Mouse (Mus musculus) testis, adult 2 months (tissue): Measurements from ENCODE around the gene Rnf214.

Source experiments
- CTCF ChIP-seq: fragments of 200-500 bp; IDR thresholded peaks from 2 replicates; pipeline ENCODE4 v1.5.1; 2012; ENCODE audit warnings: low read depth, mild to moderate bottlenecking, inconsistent platforms, low read length, moderate library complexity; ENCODE audit not compliant: control insufficient read depth, insufficient read depth, insufficient replicate concordance
- POLR2A ChIP-seq: fragments of 200-500 bp; IDR thresholded peaks from 2 replicates; pipeline ENCODE4 v1.6.1; 2012; ENCODE audit warnings: low read depth, mild to moderate bottlenecking, inconsistent platforms, low read length, moderate library complexity; ENCODE audit not compliant: control insufficient read depth

DNA sequence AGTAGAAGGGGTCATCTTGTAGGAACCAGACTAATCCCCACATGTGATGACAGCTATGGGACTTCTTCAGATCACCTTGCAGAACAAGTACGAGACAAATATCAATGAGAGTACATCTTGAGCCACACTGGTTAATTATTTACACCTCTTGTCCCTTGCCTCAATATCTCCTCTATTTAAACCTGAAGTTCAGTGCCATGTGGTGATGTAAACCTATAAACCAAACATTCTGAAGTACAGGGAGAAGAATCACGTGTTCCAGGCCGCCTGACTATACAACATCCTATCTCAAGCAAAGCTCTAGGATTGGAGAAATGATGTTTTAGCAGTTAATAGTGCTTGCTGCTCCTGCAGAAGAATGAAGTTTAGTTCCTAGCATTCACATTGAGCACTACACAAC lies 36.4 kb downstream of the Rnf214 start:
- TF ChIP-seq CTCF (no peak), POLR2A (no peak)
